Mouse (Mus musculus) midbrain, embryonic 16.5 days (tissue): Measurements from ENCODE around the gene Cldn3. TPM values are rescaled to one million over a fixed set of nuclear protein-coding genes. Genes with fewer than 3 reads are reported as not detected.
"Not testable (repeated sequence)": the region's sequence is repeated elsewhere in the genome, so short reads cannot be mapped to it uniquely, and the experiment has no call there.

ENCODE experiments used
- ATAC-seq: fragments of 200-750 bp; cut with Nextera tagmentation; 2 replicates; pipeline ENCODE4 v1.8.0; 2017; ENCODE audit warnings: moderate TSS enrichment
- H3K27ac ChIP-seq: fragments of 300-500 bp; sonication (generic); 2 replicates; pipeline ENCODE4 v1.5.1; 2014; ENCODE audit warnings: mild to moderate bottlenecking, low read length, mixed read lengths
- H3K27me3 ChIP-seq: fragments of 300-500 bp; sonication (generic); 2 replicates; pipeline ENCODE4 v1.6.1; 2014; ENCODE audit warnings: low read depth, low read length, mixed read lengths; ENCODE audit not compliant: control insufficient read depth, insufficient read depth
- H3K36me3 ChIP-seq: fragments of 300-500 bp; sonication (generic); 2 replicates; pipeline ENCODE4 v1.6.1; 2014; ENCODE audit warnings: mild to moderate bottlenecking, low read length, moderate library complexity, mixed read lengths; ENCODE audit not compliant: control insufficient read depth, insufficient read depth
- H3K4me1 ChIP-seq: fragments of 300-500 bp; sonication (generic); 2 replicates; pipeline ENCODE4 v1.6.1; 2014; ENCODE audit warnings: mild to moderate bottlenecking, low read length, mixed read lengths; ENCODE audit not compliant: control insufficient read depth, insufficient read depth
- H3K4me2 ChIP-seq: fragments of 300-500 bp; sonication (generic); 2 replicates; pipeline ENCODE4 v1.6.1; 2014; ENCODE audit warnings: mild to moderate bottlenecking, low read length, mixed read lengths
- H3K4me3 ChIP-seq: fragments of 300-500 bp; sonication (generic); 2 replicates; pipeline ENCODE4 v1.5.1; 2014; ENCODE audit warnings: low read depth, mild to moderate bottlenecking, low read length, moderate library complexity, mixed read lengths
- H3K9ac ChIP-seq: fragments of 300-500 bp; sonication (generic); 2 replicates; pipeline ENCODE4 v1.6.1; 2014; ENCODE audit warnings: low read depth, low read length, mixed read lengths
- H3K9me3 ChIP-seq: fragments of 300-500 bp; sonication (generic); replicated peaks from 2 replicates; pipeline ENCODE4 v1.6.1; 2014; ENCODE audit warnings: mild to moderate bottlenecking, low read length, mixed read lengths; ENCODE audit not compliant: control insufficient read depth, poor library complexity, severe bottlenecking
- WGBS: fragments of 180-500 bp; shearing (Covaris S2); extraction: QIAGEN DNeasy Blood & Tissue Kit; methylation state at CpG from one replicate; pipeline ENCODE4 v1.1.7; 2014; 5-methylcytosine and 5-hydroxymethylcytosine counted together
- polyA plus RNA-seq: library from polyadenylated mRNA; unstranded; fragments of >200 nt; fragmentation: Nextera tagmentation; extraction: Ambion mirVana; gene quantifications from 2 replicates; pipeline ENCODE4 v1.2.1, GENCODE M21; 2015

Gene Cldn3
- polyA plus RNA-seq, 1 experiment from 2014 or later, result 2.2 TPM

GRCm38 (mm10) chr5:134961519-134961918, 24.5 kb upstream of the Cldn3 start:
- H3K27ac ChIP-seq, result no peak overlapping the region
- peaks cover 6% of the 10 kb centered on the region; the same call in 1 of the 2 replicates for H3K4me1 ChIP-seq
- no peak overlapping the region for H3K9ac ChIP-seq
- no peaks in the 10 kb centered on the region for H3K36me3 ChIP-seq
- H3K4me3 ChIP-seq, result no peak overlapping the region
- WGBS, result 100% methylated on average over 2 of the region's 2 CpGs
- no peak for ATAC-seq
- H3K27me3 ChIP-seq, result no peaks in the 10 kb centered on the region
- H3K9me3 ChIP-seq, result no peaks in the 10 kb centered on the region
- H3K4me2 ChIP-seq, result no peak overlapping the region

- ATAC-seq, result no peak
- Histone ChIP-seq H3K9ac (no peak overlapping the region), H3K4me2 (no peak overlapping the region), H3K9me3 (no peaks in the 10 kb centered on the region), H3K4me3 (no peak overlapping the region), H3K4me1 (peaks cover 8% of the 10 kb centered on the region; the same call in 1 of the 2 replicates), H3K27ac (no peak overlapping the region), H3K36me3 (no peaks in the 10 kb centered on the region), H3K27me3 (no peaks in the 10 kb centered on the region)
- 50% methylated on average over 5 of the region's 5 CpGs for WGBS
Observed at GRCm38 (mm10) chr5:134963546-134963945, 22.5 kb upstream of the Cldn3 start.

GRCm38 (mm10) chr5:134964655-134965054, 21.4 kb upstream of the Cldn3 start:
- ATAC-seq, H3K4me1 ChIP-seq, H3K4me3 ChIP-seq, H3K9ac ChIP-seq, H3K4me2 ChIP-seq, H3K9me3 ChIP-seq, H3K27ac ChIP-seq, H3K36me3 ChIP-seq, H3K27me3 ChIP-seq: not testable (repeated sequence)

GRCm38 (mm10) chr5:134965473-134965851, 20.6 kb upstream of the Cldn3 start:
- no peaks in the 10 kb centered on the region for H3K9me3 ChIP-seq
- H3K27me3 ChIP-seq, result no peaks in the 10 kb centered on the region
- no peaks in the 10 kb centered on the region for H3K36me3 ChIP-seq
- H3K4me3 ChIP-seq, result peak overlapping the region; percentile 25
- H3K4me2 ChIP-seq, result peak overlapping the region; percentile 33
- H3K9ac ChIP-seq, result no peak overlapping the region
- H3K4me1 ChIP-seq, result peaks cover 8% of the 10 kb centered on the region; the same call in 1 of the 2 replicates
- 4% methylated on average over 10 of the region's 10 CpGs for WGBS
- ATAC-seq, result peak; percentile 67; the same call in 1 of the 2 replicates
- H3K27ac ChIP-seq, result no peak overlapping the region

- Histone ChIP-seq H3K4me2 (peak overlapping the region; percentile 33), H3K36me3 (no peaks in the 10 kb centered on the region), H3K4me3 (peak overlapping the region; percentile 25), H3K27ac (no peak overlapping the region), H3K4me1 (peaks cover 8% of the 10 kb centered on the region; the same call in 1 of the 2 replicates), H3K27me3 (no peaks in the 10 kb centered on the region), H3K9me3 (no peaks in the 10 kb centered on the region), H3K9ac (no peak overlapping the region)
- ATAC-seq, result peak; percentile 89
- 3% methylated on average over 33 of the region's 33 CpGs for WGBS
Observed at GRCm38 (mm10) chr5:134965852-134966821, 19.9 kb upstream of the Cldn3 start.

- Histone ChIP-seq H3K9ac (no peak overlapping the region), H3K9me3 (no peaks in the 10 kb centered on the region), H3K4me3 (no peak overlapping the region), H3K27me3 (no peaks in the 10 kb centered on the region), H3K27ac (no peak overlapping the region), H3K4me2 (no peak overlapping the region), H3K36me3 (no peaks in the 10 kb centered on the region), H3K4me1 (peaks cover 8% of the 10 kb centered on the region; the same call in 1 of the 2 replicates)
- no peak for ATAC-seq
- WGBS, result 79% methylated on average over 20 of the region's 20 CpGs
Observed at GRCm38 (mm10) chr5:134967164-134967944, 18.7 kb upstream of the Cldn3 start.

GRCm38 (mm10) chr5:134970671-134971070, 15.3 kb upstream of the Cldn3 start:
- Histone ChIP-seq H3K9me3 (no peaks in the 10 kb centered on the region), H3K9ac (no peak overlapping the region), H3K4me3 (no peak overlapping the region), H3K4me1 (peaks cover 8% of the 10 kb centered on the region; the same call in 1 of the 2 replicates), H3K4me2 (no peak overlapping the region), H3K27ac (no peak overlapping the region), H3K36me3 (no peaks in the 10 kb centered on the region), H3K27me3 (no peaks in the 10 kb centered on the region)
- WGBS, result 90% methylated on average over 8 of the region's 8 CpGs
- no peak for ATAC-seq

- Histone ChIP-seq H3K36me3 (no peaks in the 10 kb centered on the region), H3K27me3 (no peaks in the 10 kb centered on the region), H3K27ac (no peak overlapping the region), H3K4me2 (no peak overlapping the region), H3K4me1 (no peaks in the 10 kb centered on the region), H3K9me3 (no peaks in the 10 kb centered on the region), H3K4me3 (no peak overlapping the region), H3K9ac (no peak overlapping the region)
- ATAC-seq, result no peak
Observed at GRCm38 (mm10) chr5:134973081-134973480, 12.9 kb upstream of the Cldn3 start.

GRCm38 (mm10) chr5:134973526-134973925, 12.5 kb upstream of the Cldn3 start:
- no peak for ATAC-seq
- WGBS, result 86% methylated on average over 7 of the region's 7 CpGs

More at GRCm38 (mm10) chr5:134973526-134973925, 12.5 kb upstream of the Cldn3 start:
- no peak overlapping the region for H3K9ac ChIP-seq
- H3K4me3 ChIP-seq, result no peak overlapping the region
- H3K27me3 ChIP-seq, result no peaks in the 10 kb centered on the region
- no peaks in the 10 kb centered on the region for H3K36me3 ChIP-seq
- no peaks in the 10 kb centered on the region for H3K9me3 ChIP-seq
- H3K4me2 ChIP-seq, result no peak overlapping the region
- H3K4me1 ChIP-seq, result no peaks in the 10 kb centered on the region
- no peak overlapping the region for H3K27ac ChIP-seq
